Mouse (Mus musculus) MEL (cell line): ENCODE measurements around the gene Alyref2.

Experiments
- CHD2 ChIP-seq: IDR thresholded peaks from 2 replicates; pipeline ENCODE4 v1.6.1; 2011; ENCODE audit warnings: low read length, improper control_type of control experiment
- CTCF ChIP-seq, 3 experiments: IDR thresholded peaks in 2 of 3; conservative IDR thresholded peaks in 1 of 3; 2 replicates each; pipeline ENCODE4 v1.5.1; 2011 to 2012; ENCODE audit warnings: low read length in 3 of 3, low read depth in 2 of 3, mild to moderate bottlenecking in 2 of 3, improper control_type of control experiment in 1 of 3, inconsistent platforms in 1 of 3, mixed read lengths in 1 of 3, moderate library complexity in 1 of 3; ENCODE audit not compliant: control insufficient read depth in 1 of 3, insufficient read depth in 1 of 3, poor library complexity in 1 of 3, severe bottlenecking in 1 of 3
- EP300 ChIP-seq, 2 experiments: IDR thresholded peaks; 2 replicates each; pipeline ENCODE4 v1.6.1; 2011; ENCODE audit warnings: improper control_type of control experiment in 2 of 2, low read length in 2 of 2, low read depth in 1 of 2, mild to moderate bottlenecking in 1 of 2
- HCFC1 ChIP-seq: IDR thresholded peaks from 2 replicates; pipeline ENCODE4 v1.6.1; 2012; ENCODE audit warnings: low read depth, mild to moderate bottlenecking, inconsistent platforms, low read length, improper control_type of control experiment, moderate library complexity
- JUND ChIP-seq: IDR thresholded peaks from 2 replicates; pipeline ENCODE4 v1.6.1; 2011; ENCODE audit warnings: low read depth, mild to moderate bottlenecking, improper control_type of control experiment, low read length
- MXI1 ChIP-seq: IDR thresholded peaks from 2 replicates; pipeline ENCODE4 v1.6.1; 2011; ENCODE audit warnings: mild to moderate bottlenecking, low read depth, low read length, improper control_type of control experiment
- MYC ChIP-seq: IDR thresholded peaks from 2 replicates; pipeline ENCODE4 v1.6.1; 2011; ENCODE audit warnings: low read depth, mild to moderate bottlenecking, low read length, improper control_type of control experiment, moderate library complexity
- POLR2A ChIP-seq, 2 experiments: IDR thresholded peaks; 2 replicates each; pipeline ENCODE4 v1.6.1; 2011 to 2012; ENCODE audit warnings: low read length in 2 of 2, mild to moderate bottlenecking in 2 of 2, control low read depth in 1 of 2, improper control_type of control experiment in 1 of 2, low read depth in 1 of 2, moderate library complexity in 1 of 2; ENCODE audit not compliant: control insufficient read depth in 1 of 2, insufficient read depth in 1 of 2, poor library complexity in 1 of 2
- USF1 ChIP-seq: IDR thresholded peaks from 2 replicates; pipeline ENCODE4 v1.6.1; 2014; ENCODE audit warnings: low read depth, mild to moderate bottlenecking, inconsistent platforms, low read length, improper control_type of control experiment, moderate library complexity
- ZKSCAN1 ChIP-seq: IDR thresholded peaks from 2 replicates; pipeline ENCODE4 v1.6.1; 2012; ENCODE audit warnings: low read depth, mild to moderate bottlenecking, inconsistent platforms, low read length, improper control_type of control experiment, moderate library complexity
- ZNF384 ChIP-seq: IDR thresholded peaks from 2 replicates; pipeline ENCODE4 v1.6.1; 2012; ENCODE audit warnings: low read depth, mild to moderate bottlenecking, inconsistent platforms, low read length, improper control_type of control experiment

DNA sequence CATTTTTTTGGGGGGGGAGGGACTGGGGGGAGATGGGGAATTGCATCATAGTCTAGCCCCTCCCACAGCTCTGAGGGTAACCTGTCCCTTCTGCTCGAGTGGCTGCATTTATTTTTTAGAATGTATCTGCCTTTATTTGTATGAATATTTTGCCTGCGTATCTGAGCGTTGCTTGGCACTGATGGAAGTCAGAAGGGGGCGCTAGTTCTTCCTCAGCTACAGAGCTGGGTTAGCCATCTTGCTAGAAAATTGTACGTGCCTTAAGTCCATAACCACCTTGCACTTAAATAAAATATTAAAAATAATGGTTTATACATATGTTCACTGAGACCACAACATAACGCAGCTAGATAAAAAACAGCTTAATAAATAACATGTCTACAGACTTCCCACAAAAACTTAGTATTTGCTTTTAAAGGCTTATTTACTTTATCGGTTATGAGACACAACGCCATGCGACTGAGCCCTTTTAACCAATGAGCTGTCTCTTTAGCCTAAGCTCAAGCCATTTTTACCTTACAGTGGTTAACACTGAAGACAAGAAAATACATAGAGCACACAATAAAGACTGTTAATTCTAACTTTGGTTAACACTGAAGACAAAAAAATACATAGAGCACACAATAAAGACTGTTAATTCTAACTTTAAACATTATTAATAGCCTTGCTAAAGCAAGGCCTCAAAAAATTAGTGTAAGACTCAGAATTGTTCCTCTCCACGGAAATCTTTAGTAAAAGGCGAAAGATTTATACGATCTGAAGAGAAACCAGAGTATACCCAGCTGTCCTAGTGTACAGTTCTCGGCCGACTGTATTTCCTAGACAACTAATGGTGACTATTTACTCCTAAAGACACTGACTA, 659 bp upstream of the Alyref2 start:
- peak; percentile 80 to 82 for TF ChIP-seq POLR2A (IDR thresholded peaks at IDR 0.05; ENCODE audit: control insufficient read depth in 1 of 2, insufficient read depth in 1 of 2, low read depth in 1 of 2, low read length in 2 of 2, poor library complexity in 1 of 2)
- no peak for TF ChIP-seq JUND
- TF ChIP-seq EP300 (IDR thresholded peaks at IDR 0.05; ENCODE audit: low read depth in 1 of 2, low read length in 2 of 2) = no peak
- TF ChIP-seq USF1 = no peak
- no peak for TF ChIP-seq MYC
- no peak for TF ChIP-seq CHD2
- no peak for TF ChIP-seq MXI1
- TF ChIP-seq ZNF384 = no peak
- no peak for TF ChIP-seq ZKSCAN1
- TF ChIP-seq HCFC1 = peak; percentile 41; the same call in 1 of the 2 replicates
- peak; percentile 51 to 68 (median 67) for TF ChIP-seq CTCF (IDR thresholded peaks at IDR 0.05 in 2 of 3, conservative IDR thresholded peaks at IDR 0.05 in 1 of 3; ENCODE audit: control insufficient read depth in 1 of 3, insufficient read depth in 1 of 3, low read depth in 2 of 3, low read length in 3 of 3, poor library complexity in 1 of 3, severe bottlenecking in 1 of 3)
